Mouse (Mus musculus) limb, embryonic 15.5 days (tissue): ENCODE results near the gene Gng7. TPM values are rescaled to one million over a fixed set of nuclear protein-coding genes. Genes with fewer than 3 reads are reported as not detected.
A peak's percentile ranks its signal among the peaks of the same experiment; 100 is the strongest.

Experiments
- ATAC-seq: fragments of 200-750 bp; cut with Nextera tagmentation; 2 replicates; pipeline ENCODE4 v1.8.0; 2017; ENCODE audit warnings: low read depth, moderate TSS enrichment; ENCODE audit not compliant: insufficient number of reproducible peaks, low FRiP score, low TSS enrichment
- H3K27ac ChIP-seq: fragments of 300-500 bp; sonication (generic); 2 replicates; pipeline ENCODE4 v1.5.1; 2015; ENCODE audit warnings: moderate library complexity, mild to moderate bottlenecking, inconsistent platforms
- H3K27me3 ChIP-seq: fragments of 300-500 bp; sonication (generic); 2 replicates; pipeline ENCODE4 v1.6.1; 2015; ENCODE audit warnings: inconsistent platforms
- H3K36me3 ChIP-seq: fragments of 300-500 bp; sonication (generic); 2 replicates; pipeline ENCODE4 v1.6.1; 2015; ENCODE audit warnings: inconsistent platforms
- H3K4me1 ChIP-seq: fragments of 300-500 bp; sonication (generic); 2 replicates; pipeline ENCODE4 v1.6.1; 2015; ENCODE audit warnings: inconsistent platforms
- H3K4me2 ChIP-seq: fragments of 300-500 bp; sonication (generic); 2 replicates; pipeline ENCODE4 v1.6.1; 2015; ENCODE audit warnings: mild to moderate bottlenecking, inconsistent platforms
- H3K4me3 ChIP-seq: fragments of 300-500 bp; sonication (generic); 2 replicates; pipeline ENCODE4 v1.5.1; 2015; ENCODE audit warnings: mild to moderate bottlenecking, inconsistent platforms
- H3K9ac ChIP-seq: fragments of 300-500 bp; sonication (generic); 2 replicates; pipeline ENCODE4 v1.6.1; 2015; ENCODE audit warnings: inconsistent platforms
- H3K9me3 ChIP-seq: fragments of 300-500 bp; sonication (generic); 2 replicates; pipeline ENCODE4 v1.6.1; 2016; ENCODE audit warnings: inconsistent platforms
- WGBS: fragments of 180-500 bp; shearing (Covaris S2); methylation state at CpG from one replicate; pipeline ENCODE4 v1.1.7; 2015; 5-methylcytosine and 5-hydroxymethylcytosine counted together
- polyA plus RNA-seq: library from polyadenylated mRNA; unstranded; fragments of >200 nt; fragmentation: Nextera tagmentation; extraction: Ambion mirVana; gene quantifications from 2 replicates; pipeline ENCODE4 v1.2.1, GENCODE M21; 2015

Gene Gng7
- polyA plus RNA-seq, 1 experiment from 2014 or later = 8.7 TPM

DNA sequence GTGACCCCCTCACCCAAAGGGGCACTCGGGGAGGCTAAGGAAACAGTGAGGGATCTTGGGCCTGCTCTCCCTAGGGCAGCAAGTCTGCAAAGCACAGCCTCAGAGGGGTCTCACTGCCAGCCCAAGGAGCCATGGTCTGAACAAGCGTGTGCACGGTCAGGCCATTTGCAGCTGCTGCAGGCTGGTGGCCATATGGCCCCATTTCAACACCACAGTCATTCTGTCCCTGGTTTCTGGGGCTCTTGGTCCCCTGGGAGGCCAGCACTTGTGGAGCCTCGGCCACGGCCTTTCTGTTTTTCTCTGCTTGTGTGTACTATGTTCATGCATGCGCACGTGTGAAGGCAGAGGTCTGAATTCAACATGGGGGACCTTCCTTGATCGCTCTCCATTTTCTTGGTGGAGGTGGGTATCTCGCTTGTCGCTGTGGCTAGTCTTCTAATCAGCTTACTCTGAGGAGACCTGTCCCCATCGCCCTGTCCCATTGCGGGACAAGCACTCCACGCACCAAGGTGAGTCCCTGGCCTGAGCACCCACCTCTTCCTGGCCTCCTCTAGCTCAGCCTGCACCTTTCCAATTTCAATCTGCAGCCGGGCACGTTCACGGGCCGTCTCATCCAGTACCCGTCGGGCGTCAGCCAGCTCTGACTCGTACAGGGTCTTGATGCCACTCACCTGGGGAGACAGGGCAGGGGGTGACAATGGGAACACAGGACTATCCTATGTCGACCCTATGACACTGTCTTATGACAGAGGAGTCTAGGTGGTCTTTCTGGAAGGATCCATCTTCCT lies 105.2 kb downstream of the Gng7 start:
- Histone ChIP-seq H3K4me3 (no peak overlapping the region), H3K4me2 (no peak overlapping the region), H3K9ac (no peak overlapping the region), H3K36me3 (peaks cover 85% of the 10 kb centered on the region), H3K27me3 (no peaks in the 10 kb centered on the region), H3K9me3 (no peaks in the 10 kb centered on the region), H3K4me1 (peaks cover 12% of the 10 kb centered on the region; the same call in 1 of the 2 replicates), H3K27ac (no peak overlapping the region)
- no peak for ATAC-seq
- 91% methylated on average over 22 of the region's 22 CpGs for WGBS

DNA sequence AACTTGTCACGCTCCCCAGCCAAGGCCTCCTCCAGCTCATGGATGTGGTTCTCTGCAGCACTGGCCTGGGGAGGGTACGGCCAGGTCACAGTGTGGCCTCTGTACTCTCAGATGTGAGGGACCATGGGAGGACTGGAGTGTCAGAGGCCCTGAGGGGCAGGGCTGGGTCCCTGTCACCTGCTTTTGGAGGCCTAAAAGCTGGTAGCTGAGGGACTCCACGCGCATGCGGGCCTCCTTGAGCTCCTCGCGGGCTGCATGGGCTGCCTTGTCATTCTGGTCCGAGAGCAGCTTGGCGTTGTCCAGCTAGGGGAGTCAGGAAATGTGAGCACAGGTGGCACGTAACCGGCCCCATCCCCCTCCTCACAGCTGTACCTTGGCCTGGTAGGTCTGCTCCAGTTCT lies 110.0 kb downstream of the Gng7 start:
- WGBS = 93% methylated on average over 11 of the region's 11 CpGs
- Histone ChIP-seq H3K4me2 (no peak overlapping the region), H3K27me3 (no peaks in the 10 kb centered on the region), H3K9ac (no peak overlapping the region), H3K4me1 (peaks cover 8% of the 10 kb centered on the region), H3K4me3 (no peak overlapping the region), H3K27ac (no peak overlapping the region), H3K9me3 (no peaks in the 10 kb centered on the region), H3K36me3 (peaks cover 79% of the 10 kb centered on the region)
- ATAC-seq = no peak

DNA sequence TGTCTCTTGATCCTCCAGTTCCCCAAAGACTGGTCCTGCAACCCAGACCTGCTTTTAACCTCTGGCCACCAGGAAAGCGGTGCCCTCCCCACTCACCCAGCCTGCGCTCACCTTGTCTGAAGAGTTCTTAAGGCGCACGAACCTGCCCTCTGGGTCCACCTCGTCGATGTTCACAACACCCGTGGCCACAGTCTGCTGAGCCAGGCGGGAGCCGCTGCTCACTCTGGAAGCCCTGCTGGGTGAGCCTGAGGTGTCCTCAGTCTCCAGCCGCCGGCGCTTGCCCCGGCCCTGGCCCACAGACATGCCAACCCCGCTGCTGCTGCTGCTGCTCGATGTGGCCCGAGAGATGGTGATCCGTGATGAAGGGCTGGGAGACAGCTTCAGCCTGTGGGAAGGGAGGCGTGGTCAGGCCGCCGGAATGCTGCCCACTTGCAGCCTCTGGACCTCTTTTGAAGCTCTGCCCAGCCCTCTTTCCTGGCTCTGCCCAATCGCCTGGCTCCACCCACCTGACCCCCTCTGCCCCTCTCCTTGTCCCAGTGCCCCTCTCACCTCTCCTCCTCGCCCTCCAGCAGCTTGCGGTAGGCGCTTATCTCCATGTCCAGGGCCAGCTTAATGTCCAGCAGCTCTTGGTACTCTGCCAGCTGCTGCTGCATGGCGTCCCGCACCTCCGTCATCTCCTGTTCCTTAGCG lies 110.6 kb downstream of the Gng7 start:
- Histone ChIP-seq H3K4me3 (no peak overlapping the region), H3K27ac (no peak overlapping the region), H3K4me1 (peaks cover 14% of the 10 kb centered on the region), H3K9me3 (no peaks in the 10 kb centered on the region), H3K4me2 (no peak overlapping the region), H3K36me3 (peaks cover 75% of the 10 kb centered on the region), H3K27me3 (no peaks in the 10 kb centered on the region), H3K9ac (no peak overlapping the region)
- no peak for ATAC-seq
- WGBS = 85% methylated on average over 28 of the region's 28 CpGs

DNA sequence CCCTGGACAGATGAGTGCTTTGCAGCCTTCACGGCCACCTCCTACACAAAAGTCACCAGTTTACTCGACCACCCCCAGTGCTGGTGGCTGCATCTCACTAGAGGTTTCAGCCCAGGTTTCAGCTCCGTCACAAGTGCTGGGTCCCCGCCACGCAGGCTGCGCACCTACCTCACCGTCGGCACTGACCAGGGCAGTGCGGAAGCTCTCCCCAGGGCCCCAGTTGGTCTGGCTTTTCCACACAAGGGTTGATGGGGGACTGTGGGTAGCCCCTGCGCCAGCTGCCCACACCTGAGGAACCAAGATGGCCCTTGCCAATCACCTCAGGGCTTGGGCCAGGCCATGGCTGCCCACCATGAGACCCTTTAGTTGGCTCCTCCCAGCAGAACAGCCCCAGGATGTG lies 111.5 kb downstream of the Gng7 start:
- 89% methylated on average over 10 of the region's 10 CpGs for whole genome bisulfite sequencing
- H3K4me3 ChIP-seq = no peak overlapping the region
- no peak for ATAC-seq
- H3K36me3 ChIP-seq = peaks cover 75% of the 10 kb centered on the region
- H3K27me3 ChIP-seq = no peaks in the 10 kb centered on the region
- H3K9me3 ChIP-seq = no peaks in the 10 kb centered on the region
- H3K4me1 ChIP-seq = peaks cover 19% of the 10 kb centered on the region
- H3K27ac ChIP-seq = no peak overlapping the region
- H3K4me2 ChIP-seq = no peak overlapping the region
- no peak overlapping the region for H3K9ac ChIP-seq

DNA sequence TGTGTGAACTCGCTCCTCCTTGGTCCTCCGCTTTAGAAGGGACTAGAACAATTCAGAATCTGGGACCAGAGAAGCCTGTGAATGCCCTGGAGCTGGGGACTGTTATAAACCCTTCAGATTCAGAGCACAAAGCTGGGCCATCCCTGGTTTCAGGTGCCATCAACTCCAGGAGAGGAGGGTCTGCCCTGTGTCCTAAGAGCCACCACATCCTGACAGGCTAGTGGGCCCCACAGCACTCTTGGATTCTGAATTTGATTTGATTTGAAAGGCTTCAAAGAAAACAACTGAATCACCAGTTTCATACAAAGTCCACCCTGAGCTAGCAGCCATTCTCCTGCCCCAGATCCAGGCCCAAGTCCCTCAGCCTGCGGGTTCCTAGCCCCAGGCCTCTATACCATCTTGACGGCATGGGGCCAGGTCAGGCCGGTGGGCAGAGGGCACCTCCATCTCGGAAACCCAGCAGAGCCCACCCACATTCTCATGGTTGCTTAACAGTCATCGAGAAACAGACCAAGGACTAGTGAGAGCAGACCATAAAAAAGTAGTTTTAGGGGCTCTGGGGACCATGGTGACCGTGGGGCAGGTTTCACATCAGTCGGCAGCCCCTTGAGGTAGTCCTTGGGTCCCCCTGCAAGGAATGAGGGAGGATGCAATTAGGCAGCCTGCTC lies 112.3 kb downstream of the Gng7 start:
- Histone ChIP-seq H3K4me2 (no peak overlapping the region), H3K9me3 (no peaks in the 10 kb centered on the region), H3K27ac (peak overlapping the region; percentile 54; the same call in 1 of the 2 replicates), H3K27me3 (no peaks in the 10 kb centered on the region), H3K4me1 (peaks cover 24% of the 10 kb centered on the region), H3K9ac (no peak overlapping the region), H3K36me3 (peaks cover 67% of the 10 kb centered on the region), H3K4me3 (no peak overlapping the region)
- WGBS = 89% methylated on average over 9 of the region's 9 CpGs
- ATAC-seq = no peak

DNA sequence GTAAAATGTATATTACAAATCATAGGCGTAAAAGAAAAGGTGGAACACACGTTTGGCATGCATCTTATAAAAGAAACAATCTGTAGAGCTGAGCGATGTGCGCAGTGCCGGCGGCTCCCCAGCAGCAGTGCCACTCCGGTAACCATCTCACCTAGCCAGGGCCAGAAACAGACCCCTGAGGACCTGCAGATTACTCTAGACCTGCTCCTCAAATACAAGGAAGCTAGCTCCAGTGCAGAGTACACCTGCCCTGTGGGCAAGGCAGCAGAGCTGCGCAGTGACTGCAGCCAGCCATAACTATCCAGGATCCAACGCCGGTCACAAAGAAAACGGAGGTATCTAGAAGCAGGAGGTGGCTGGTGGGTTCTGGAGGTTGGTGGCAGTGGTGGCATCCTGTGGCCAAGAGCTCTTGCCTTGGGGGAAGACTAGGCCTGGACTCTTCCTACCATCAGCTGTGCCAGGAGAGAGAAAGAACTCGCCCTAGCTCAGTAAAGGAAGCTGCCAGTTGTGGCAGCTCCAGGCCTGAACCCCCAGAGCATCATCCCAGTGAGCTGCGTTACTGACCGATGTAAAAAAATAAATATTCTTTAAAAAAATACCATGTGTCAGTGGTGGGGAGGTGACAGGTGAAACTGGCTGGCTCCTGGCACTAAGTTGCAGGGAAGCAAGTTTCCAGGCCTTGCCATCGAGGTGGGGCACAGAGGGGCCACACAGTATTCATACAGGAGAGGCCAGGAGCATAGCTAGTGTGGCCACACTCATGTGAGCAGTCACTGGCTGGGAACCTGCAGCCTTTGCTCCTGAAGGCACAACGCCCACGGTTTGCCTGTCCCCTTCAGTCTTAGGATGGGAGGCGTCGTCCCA lies 113.1 kb downstream of the Gng7 start:
- 86% methylated on average over 19 of the region's 19 CpGs for whole genome bisulfite sequencing
- Histone ChIP-seq H3K27ac (peak overlapping the region; percentile 63), H3K4me3 (peak overlapping the region; percentile 99), H3K36me3 (peaks cover 63% of the 10 kb centered on the region), H3K9me3 (no peaks in the 10 kb centered on the region), H3K27me3 (no peaks in the 10 kb centered on the region), H3K9ac (no peak overlapping the region), H3K4me2 (peak overlapping the region; percentile 89), H3K4me1 (peaks cover 24% of the 10 kb centered on the region)
- no peak for ATAC-seq

DNA sequence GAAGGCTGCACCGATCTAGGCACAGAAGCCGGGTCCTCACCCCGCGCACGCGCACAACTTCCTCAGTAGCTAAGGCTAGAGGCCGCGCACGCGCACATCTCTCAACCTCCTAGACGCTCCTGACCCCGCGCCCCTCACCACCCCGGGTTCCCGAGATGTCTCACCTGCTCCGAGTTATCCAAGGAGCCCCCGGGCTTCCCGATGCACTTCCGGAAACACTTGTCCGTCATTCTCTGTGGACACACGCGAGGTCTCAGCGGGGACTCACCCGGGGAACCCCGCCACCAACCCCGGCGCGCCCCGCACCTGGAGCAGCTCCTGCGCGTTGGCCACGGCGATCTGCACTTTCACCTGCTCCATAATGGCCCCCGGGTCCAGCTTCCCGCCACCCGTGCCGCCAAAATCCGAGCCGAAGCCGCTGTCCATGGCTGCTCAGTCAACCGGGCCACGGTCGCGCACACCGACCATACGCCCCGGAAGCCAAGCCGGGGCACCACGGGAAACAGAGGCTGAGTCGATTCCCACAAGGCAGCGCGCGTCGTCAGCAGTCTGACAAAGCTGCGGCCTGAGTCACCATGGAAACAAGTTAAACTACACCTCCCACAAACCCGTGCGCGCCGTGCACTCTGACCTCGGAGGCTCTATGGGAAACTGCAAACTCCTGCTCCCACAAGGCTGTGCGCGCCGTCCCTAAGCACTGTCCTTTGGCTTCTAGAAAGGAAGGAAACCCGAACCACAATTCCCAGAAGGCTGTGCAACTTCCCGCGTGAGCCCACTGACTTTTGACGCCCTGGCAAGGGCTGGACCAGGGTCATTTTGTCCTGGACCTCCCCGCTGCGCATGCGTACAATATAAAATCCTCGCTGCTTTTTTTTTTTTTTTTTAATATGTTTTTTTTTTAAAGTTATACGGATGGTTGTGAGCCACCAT lies 114.2 kb downstream of the Gng7 start, which contains the start of gene Timm13:
TSS of gene Timm13 (minus strand) at position 652 of the 930 bp plus-strand sequence.
- Histone ChIP-seq H3K4me3 (peak within 1 kb of the TSS; percentile 99), H3K9ac (peak within 1 kb of the TSS; percentile 77), H3K4me1 (peaks cover 24% of the 10 kb centered on the region), H3K27me3 (no peaks in the 10 kb centered on the region), H3K4me2 (peak within 1 kb of the TSS; percentile 89), H3K27ac (peak within 1 kb of the TSS; percentile 87), H3K36me3 (peaks cover 54% of the 10 kb centered on the region), H3K9me3 (no peaks in the 10 kb centered on the region)
- WGBS = under 1% methylated on average over 72 of the region's 72 CpGs
- peak; percentile 95 for ATAC-seq

DNA sequence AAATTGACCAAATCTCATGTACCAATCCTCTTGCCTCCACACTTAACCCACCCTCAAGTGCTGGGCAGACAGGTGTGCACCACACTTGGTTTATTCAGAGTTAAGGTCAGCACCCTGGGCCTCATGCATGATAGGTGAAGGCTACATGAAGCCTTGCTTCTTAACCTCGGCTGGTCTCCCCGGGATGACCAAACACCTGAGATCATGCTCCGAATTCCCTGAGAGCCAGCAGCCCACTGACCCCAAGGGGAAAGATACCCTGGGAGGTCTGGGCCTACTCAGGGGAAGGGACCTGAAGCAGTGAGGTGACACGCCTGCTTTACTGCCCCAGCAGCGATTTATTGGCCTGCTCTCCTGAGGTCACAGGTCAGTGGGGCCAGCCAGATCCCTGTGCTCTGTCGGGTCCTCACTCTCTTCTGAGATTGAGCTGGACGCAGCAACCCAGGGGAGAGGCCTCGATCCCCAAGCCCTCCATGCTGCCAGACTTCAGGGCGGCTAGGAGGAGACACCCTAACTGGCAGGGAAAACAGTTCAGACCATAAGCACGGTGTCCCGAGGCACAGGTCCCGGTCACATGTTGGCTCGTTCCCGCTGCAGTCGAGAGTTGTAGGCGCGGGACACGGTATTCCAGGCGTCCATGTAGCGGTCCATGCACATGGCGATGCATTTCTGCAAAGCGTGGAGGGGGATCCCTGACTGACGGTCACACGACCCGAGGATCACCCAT lies 115.0 kb downstream of the Gng7 start:
- H3K27ac ChIP-seq = peak overlapping the region; percentile 87
- peak overlapping the region; percentile 89 for H3K4me2 ChIP-seq
- no peaks in the 10 kb centered on the region for H3K9me3 ChIP-seq
- no peak for ATAC-seq
- peaks cover 45% of the 10 kb centered on the region for H3K36me3 ChIP-seq
- H3K4me1 ChIP-seq = peaks cover 24% of the 10 kb centered on the region
- H3K4me3 ChIP-seq = peak overlapping the region; percentile 99
- 10% methylated on average over 25 of the region's 25 CpGs for WGBS
- peak overlapping the region; percentile 77 for H3K9ac ChIP-seq
- no peaks in the 10 kb centered on the region for H3K27me3 ChIP-seq

DNA sequence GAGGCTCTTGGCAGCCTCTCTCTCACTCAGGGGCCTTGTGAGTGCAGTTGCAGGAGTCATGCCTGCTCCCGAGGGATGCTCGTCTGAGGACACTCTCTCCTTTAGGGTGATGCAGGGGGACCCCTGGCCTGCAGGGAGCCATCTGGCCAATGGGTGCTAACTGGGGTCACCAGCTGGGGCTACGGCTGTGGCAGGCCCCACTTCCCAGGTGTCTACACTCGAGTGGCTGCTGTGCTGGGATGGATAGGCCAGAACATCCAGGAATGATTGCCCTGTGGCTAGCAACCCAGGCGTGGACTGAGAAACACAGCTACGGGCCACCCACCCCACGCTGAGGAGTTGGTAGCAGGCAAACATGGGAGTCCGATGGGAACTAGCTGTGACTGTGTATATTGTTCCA lies 115.7 kb downstream of the Gng7 start:
- Histone ChIP-seq H3K4me1 (peaks cover 24% of the 10 kb centered on the region), H3K36me3 (peaks cover 39% of the 10 kb centered on the region), H3K27me3 (no peaks in the 10 kb centered on the region), H3K9me3 (no peaks in the 10 kb centered on the region), H3K4me3 (peak overlapping the region; percentile 99), H3K9ac (no peak overlapping the region), H3K4me2 (peak overlapping the region; percentile 89), H3K27ac (no peak overlapping the region)
- ATAC-seq = no peak
- WGBS = 88% methylated on average over 8 of the region's 8 CpGs
